Mouse (Mus musculus): Measurements from ENCODE around the gene Pigg. TPM values are rescaled to one million over a fixed set of nuclear protein-coding genes. Genes with fewer than 3 reads are reported as not detected.

Gene Pigg
- total RNA-seq, 2 experiments from 2014 or later = 9.0 to 10.7 TPM

Other genes starting within 250 kb of the Pigg start
- gene Mtf2, start 246.9 kb upstream of the Pigg start, total RNA-seq (2021) = 10 to 100 TPM; 11.8 to 14.0 TPM
- gene Tmed5, start 180.0 kb upstream of the Pigg start, total RNA-seq (2021) = 10 to 100 TPM; 25.4 to 26.0 TPM
- gene Ccdc18, start 179.7 kb upstream of the Pigg start, total RNA-seq (2021) = under 1 TPM; 0.31 to 0.59 TPM
- 10 to 100 TPM; 19.2 to 22.4 TPM for gene Dr1, start 43.7 kb upstream of the Pigg start, total RNA-seq (2021)
- gene Gm42517, start 55.3 kb downstream of the Pigg start, total RNA-seq (2021) = under 1 TPM; 0.50 to 0.78 TPM
- gene Pde6b, start 75.8 kb downstream of the Pigg start, total RNA-seq (2021) = not detected
- 1,000 to 10,000 TPM; 1,102 to 1,112 TPM for gene Atp5k, start 121.8 kb downstream of the Pigg start, total RNA-seq (2021)
- 1 to 10 TPM; 1.2 to 1.6 TPM for gene Mfsd7a, start 136.3 kb downstream of the Pigg start, total RNA-seq (2021)
- 10 to 100 TPM; 28.8 to 33.9 TPM for gene Pcgf3, start 148.6 kb downstream of the Pigg start, total RNA-seq (2021)
- gene Cplx1, start 237.4 kb downstream of the Pigg start, total RNA-seq (2021) = not detected